Mouse (Mus musculus) midbrain, embryonic 13.5 days (tissue): Measurements from ENCODE around the gene Fam170b. TPM values are rescaled to one million over a fixed set of nuclear protein-coding genes. Genes with fewer than 3 reads are reported as not detected.
A peak's percentile ranks its signal among the peaks of the same experiment; 100 is the strongest.

ENCODE experiments used
- ATAC-seq: fragments of 200-750 bp; cut with Nextera tagmentation; 2 replicates; pipeline ENCODE4 v1.8.0; 2017; ENCODE audit warnings: mild to moderate bottlenecking, moderate TSS enrichment, moderate library complexity
- H3K27ac ChIP-seq: fragments of 300-500 bp; sonication (generic); 2 replicates; pipeline ENCODE4 v1.5.1; 2015; ENCODE audit warnings: inconsistent platforms, mild to moderate bottlenecking, moderate library complexity
- H3K27me3 ChIP-seq: fragments of 300-500 bp; sonication (generic); 2 replicates; pipeline ENCODE4 v1.6.1; 2015; ENCODE audit warnings: mild to moderate bottlenecking, inconsistent platforms
- H3K36me3 ChIP-seq: fragments of 300-500 bp; sonication (generic); 2 replicates; pipeline ENCODE4 v1.6.1; 2015; ENCODE audit warnings: mild to moderate bottlenecking, inconsistent platforms
- H3K4me1 ChIP-seq: fragments of 300-500 bp; sonication (generic); replicated peaks from 2 replicates; pipeline ENCODE4 v1.6.1; 2015; ENCODE audit warnings: inconsistent platforms
- H3K4me2 ChIP-seq: fragments of 300-500 bp; sonication (generic); replicated peaks from 2 replicates; pipeline ENCODE4 v1.6.1; 2015; ENCODE audit warnings: moderate library complexity, mild to moderate bottlenecking, inconsistent platforms
- H3K4me3 ChIP-seq: fragments of 300-500 bp; sonication (generic); replicated peaks from 2 replicates; pipeline ENCODE4 v1.5.1; 2015; ENCODE audit warnings: mild to moderate bottlenecking, inconsistent platforms
- H3K9ac ChIP-seq: fragments of 300-500 bp; sonication (generic); replicated peaks from 2 replicates; pipeline ENCODE4 v1.6.1; 2015; ENCODE audit warnings: mild to moderate bottlenecking, inconsistent platforms
- H3K9me3 ChIP-seq: fragments of 300-500 bp; sonication (generic); 2 replicates; pipeline ENCODE4 v1.6.1; 2016; ENCODE audit warnings: mild to moderate bottlenecking, inconsistent platforms
- WGBS: fragments of 180-500 bp; shearing (Covaris S2); methylation state at CpG from one replicate; pipeline ENCODE4 v1.1.7; 2015; 5-methylcytosine and 5-hydroxymethylcytosine counted together
- polyA plus RNA-seq: library from polyadenylated mRNA; unstranded; fragments of >200 nt; fragmentation: Nextera tagmentation; extraction: Ambion mirVana; gene quantifications from 2 replicates; pipeline ENCODE4 v1.2.1, GENCODE M21; 2015

Gene Fam170b
- not detected in 2 replicates for polyA plus RNA-seq

GRCm38 (mm10) chr14:32833847-32834246, at the start of gene Fam170b:
TSS of gene Fam170b (plus strand) at chr14:32833962.
- Histone ChIP-seq H3K4me3 (no peak within 1 kb of the TSS), H3K4me1 (no peaks in the 10 kb centered on the region), H3K36me3 (no peaks in the 10 kb centered on the region), H3K27ac (no peak within 1 kb of the TSS), H3K9ac (no peak within 1 kb of the TSS), H3K4me2 (no peak within 1 kb of the TSS), H3K9me3 (0 out of 2 replicates have a peak, but pooled peaks cover 5% of the 10 kb centered on the region), H3K27me3 (no peaks in the 10 kb centered on the region)
- no peak for ATAC-seq
- 86% methylated on average over 8 of the region's 8 CpGs for WGBS

- H3K27me3 ChIP-seq, result no peaks in the 10 kb centered on the region
- H3K4me1 ChIP-seq, result no peaks in the 10 kb centered on the region
- no peak for ATAC-seq
- no peaks in the 10 kb centered on the region for H3K9me3 ChIP-seq
- no peak overlapping the region for H3K4me3 ChIP-seq
- WGBS, result 83% methylated on average over 12 of the region's 12 CpGs
- no peak overlapping the region for H3K27ac ChIP-seq
- no peak overlapping the region for H3K9ac ChIP-seq
- no peaks in the 10 kb centered on the region for H3K36me3 ChIP-seq
- H3K4me2 ChIP-seq, result no peak overlapping the region
Measured at GRCm38 (mm10) chr14:32784130-32784747, 49.5 kb upstream of the Fam170b start.

- no peak for ATAC-seq
- Histone ChIP-seq H3K4me2 (no peak overlapping the region), H3K27me3 (no peaks in the 10 kb centered on the region), H3K4me3 (no peak overlapping the region), H3K9ac (no peak overlapping the region), H3K36me3 (no peaks in the 10 kb centered on the region), H3K4me1 (no peaks in the 10 kb centered on the region), H3K27ac (no peak overlapping the region), H3K9me3 (no peaks in the 10 kb centered on the region)
- 82% methylated on average over 4 of the region's 4 CpGs for WGBS
Measured at GRCm38 (mm10) chr14:32784748-32785134, 49.0 kb upstream of the Fam170b start.

- Histone ChIP-seq H3K27ac (no peak within 1 kb of the TSS), H3K4me1 (no peaks in the 10 kb centered on the region), H3K4me2 (no peak within 1 kb of the TSS), H3K36me3 (no peaks in the 10 kb centered on the region), H3K27me3 (no peaks in the 10 kb centered on the region), H3K9me3 (no peaks in the 10 kb centered on the region), H3K4me3 (no peak within 1 kb of the TSS), H3K9ac (no peak within 1 kb of the TSS)
- WGBS, result 77% methylated on average over 3 of the region's 3 CpGs
- ATAC-seq, result no peak
Measured at GRCm38 (mm10) chr14:32785556-32786130, 48.1 kb upstream of the Fam170b start, which contains the start of gene Tmem273. TSS of gene Tmem273 (plus strand) at chr14:32785963.

- WGBS, result 58% methylated on average over 5 of the region's 5 CpGs
- H3K9ac ChIP-seq, result no peak overlapping the region
- no peaks in the 10 kb centered on the region for H3K9me3 ChIP-seq
- no peaks in the 10 kb centered on the region for H3K36me3 ChIP-seq
- H3K4me2 ChIP-seq, result no peak overlapping the region
- no peaks in the 10 kb centered on the region for H3K4me1 ChIP-seq
- no peak overlapping the region for H3K27ac ChIP-seq
- H3K27me3 ChIP-seq, result no peaks in the 10 kb centered on the region
- no peak for ATAC-seq
- no peak overlapping the region for H3K4me3 ChIP-seq
Measured at GRCm38 (mm10) chr14:32787691-32788090, 46.1 kb upstream of the Fam170b start.

GRCm38 (mm10) chr14:32796375-32796774, 37.4 kb upstream of the Fam170b start:
- Histone ChIP-seq H3K9me3 (no peaks in the 10 kb centered on the region), H3K4me3 (no peak overlapping the region), H3K27ac (no peak overlapping the region), H3K4me2 (no peak overlapping the region), H3K4me1 (peaks cover 12% of the 10 kb centered on the region), H3K9ac (no peak overlapping the region), H3K36me3 (no peaks in the 10 kb centered on the region), H3K27me3 (no peaks in the 10 kb centered on the region)
- 52% methylated on average over 8 of the region's 8 CpGs for WGBS
- ATAC-seq, result peak; percentile 62; the same call in 1 of the 2 replicates

GRCm38 (mm10) chr14:32797803-32798202, 36.0 kb upstream of the Fam170b start:
- H3K36me3 ChIP-seq, result no peaks in the 10 kb centered on the region
- no peak overlapping the region for H3K4me2 ChIP-seq
- no peaks in the 10 kb centered on the region for H3K27me3 ChIP-seq
- H3K4me3 ChIP-seq, result no peak overlapping the region
- peaks cover 18% of the 10 kb centered on the region for H3K4me1 ChIP-seq
- no peak overlapping the region for H3K27ac ChIP-seq
- 74% methylated on average over 2 of the region's 2 CpGs for WGBS
- no peak for ATAC-seq
- no peaks in the 10 kb centered on the region for H3K9me3 ChIP-seq
- no peak overlapping the region for H3K9ac ChIP-seq

GRCm38 (mm10) chr14:32798355-32798754, 35.4 kb upstream of the Fam170b start:
- no peak overlapping the region for H3K9ac ChIP-seq
- H3K9me3 ChIP-seq, result no peaks in the 10 kb centered on the region
- no peak for ATAC-seq
- H3K4me1 ChIP-seq, result peaks cover 18% of the 10 kb centered on the region
- WGBS, result 79% methylated on average over 4 of the region's 4 CpGs
- H3K4me3 ChIP-seq, result no peak overlapping the region
- no peaks in the 10 kb centered on the region for H3K27me3 ChIP-seq
- H3K36me3 ChIP-seq, result no peaks in the 10 kb centered on the region
- no peak overlapping the region for H3K4me2 ChIP-seq
- no peak overlapping the region for H3K27ac ChIP-seq

GRCm38 (mm10) chr14:32800048-32800447, 33.7 kb upstream of the Fam170b start:
- ATAC-seq, result no peak
- WGBS, result 96% methylated on average over 7 of the region's 7 CpGs

GRCm38 (mm10) chr14:32801016-32801661, 32.6 kb upstream of the Fam170b start:
- H3K4me1 ChIP-seq, result peaks cover 16% of the 10 kb centered on the region
- H3K27me3 ChIP-seq, result no peaks in the 10 kb centered on the region
- 57% methylated on average over 11 of the region's 11 CpGs for WGBS
- no peak for ATAC-seq
- no peak overlapping the region for H3K9ac ChIP-seq
- H3K9me3 ChIP-seq, result no peaks in the 10 kb centered on the region
- H3K4me2 ChIP-seq, result no peak overlapping the region
- no peak overlapping the region for H3K27ac ChIP-seq
- H3K36me3 ChIP-seq, result no peaks in the 10 kb centered on the region
- H3K4me3 ChIP-seq, result no peak overlapping the region

More at GRCm38 (mm10) chr14:32800048-32800447, 33.7 kb upstream of the Fam170b start:
- no peak overlapping the region for H3K4me3 ChIP-seq
- no peaks in the 10 kb centered on the region for H3K36me3 ChIP-seq
- no peak overlapping the region for H3K9ac ChIP-seq
- H3K9me3 ChIP-seq, result no peaks in the 10 kb centered on the region
- H3K4me1 ChIP-seq, result peaks cover 18% of the 10 kb centered on the region
- no peak overlapping the region for H3K4me2 ChIP-seq
- H3K27ac ChIP-seq, result no peak overlapping the region
- H3K27me3 ChIP-seq, result no peaks in the 10 kb centered on the region

GRCm38 (mm10) chr14:32801662-32802024, 32.1 kb upstream of the Fam170b start:
- H3K9ac ChIP-seq, result no peak overlapping the region
- H3K36me3 ChIP-seq, result no peaks in the 10 kb centered on the region
- no peak overlapping the region for H3K27ac ChIP-seq
- ATAC-seq, result no peak
- H3K4me2 ChIP-seq, result no peak overlapping the region
- H3K27me3 ChIP-seq, result no peaks in the 10 kb centered on the region
- H3K4me3 ChIP-seq, result no peak overlapping the region
- H3K9me3 ChIP-seq, result no peaks in the 10 kb centered on the region
- peaks cover 11% of the 10 kb centered on the region; the same call in 1 of the 2 replicates for H3K4me1 ChIP-seq

- Histone ChIP-seq H3K27ac (no peak overlapping the region), H3K9me3 (no peaks in the 10 kb centered on the region), H3K36me3 (no peaks in the 10 kb centered on the region), H3K27me3 (no peaks in the 10 kb centered on the region), H3K4me1 (no peaks in the 10 kb centered on the region), H3K4me2 (no peak overlapping the region), H3K9ac (no peak overlapping the region), H3K4me3 (no peak overlapping the region)
- no peak for ATAC-seq
Measured at GRCm38 (mm10) chr14:32810111-32810510, 23.7 kb upstream of the Fam170b start.
